Mouse (Mus musculus) natural killer cell, adult 2 months (primary cell): Measurements from ENCODE around the gene Leng8.
A peak's percentile ranks its signal among the peaks of the same experiment; 100 is the strongest.
"Not testable (repeated sequence)": the region's sequence is repeated elsewhere in the genome, so short reads cannot be mapped to it uniquely, and the experiment has no call there.

Experiments
- DNase-seq, 2 experiments: peaks; one replicate each; pipeline ENCODE4 v3.0.0; 2022; ENCODE audit warnings: low spot score in 2 of 2

The Leng8 gene

DNA sequence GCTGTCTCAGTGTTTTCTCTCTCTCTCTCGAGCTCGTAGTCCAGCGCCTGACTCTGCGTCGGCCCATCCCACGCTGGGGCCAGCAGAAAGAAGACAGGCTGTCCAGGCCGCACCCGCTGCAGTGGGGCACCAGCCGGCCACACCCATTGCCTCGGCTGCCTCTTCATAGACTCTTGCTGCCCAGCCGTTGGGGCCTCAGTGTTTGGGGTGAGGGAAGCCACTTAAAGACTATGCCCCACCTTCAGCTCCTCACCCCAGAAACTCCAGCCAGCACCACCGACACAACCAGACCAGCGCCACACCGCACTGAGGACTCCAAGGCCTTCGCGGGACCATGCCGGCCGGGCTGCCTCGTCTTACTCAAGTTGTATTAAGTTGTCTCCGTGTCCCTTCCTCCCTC is 10.5 kb downstream of the Leng8 start:
- no peak for DNase-seq

GRCm38 (mm10) chr7:4147836-4148235 is 11.0 kb downstream of the Leng8 start:
- no peak for DNase-seq

DNA sequence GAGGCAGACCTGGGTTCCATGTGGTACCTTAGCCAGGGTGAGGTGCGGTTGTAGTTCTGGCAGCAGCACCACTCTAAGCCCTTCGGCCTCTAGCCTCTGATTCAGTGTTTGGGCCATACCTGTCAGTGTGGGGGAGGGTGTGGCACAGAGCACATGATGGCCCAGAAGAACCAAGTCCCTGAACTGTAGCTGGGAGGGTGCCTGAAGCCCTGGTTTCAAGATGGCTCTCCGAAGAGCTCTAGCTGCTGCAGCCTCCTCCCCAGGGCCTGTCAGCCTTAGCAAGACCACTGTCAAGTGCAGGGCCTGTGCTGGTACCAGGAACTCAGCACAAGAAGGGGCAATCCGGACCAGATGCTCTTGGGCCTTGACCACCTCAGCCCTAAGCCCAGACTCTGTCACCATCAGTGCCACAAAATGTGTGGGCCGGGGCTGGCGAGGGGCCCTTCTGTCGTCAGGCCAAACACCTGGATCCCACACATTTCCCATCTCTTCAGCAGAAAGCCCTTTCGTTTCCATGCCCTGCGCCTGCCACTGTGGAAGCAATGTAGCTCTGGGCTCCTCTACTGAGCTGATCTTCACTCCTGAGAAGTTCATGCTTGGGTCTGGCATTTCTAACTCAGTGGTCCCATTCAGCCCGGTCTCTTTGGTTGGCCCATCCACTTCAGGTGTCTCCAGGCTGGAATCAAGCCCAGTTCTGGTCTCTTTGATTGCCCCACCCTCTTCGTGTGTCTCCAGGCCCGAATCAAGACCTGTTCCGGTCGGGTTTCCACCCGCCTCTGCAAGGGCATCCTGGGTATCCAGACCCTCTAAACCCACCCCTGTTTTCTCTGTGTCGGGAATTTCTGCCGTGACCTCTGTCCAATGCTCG is 11.7 kb downstream of the Leng8 start:
- no peak for DNase-seq

DNA sequence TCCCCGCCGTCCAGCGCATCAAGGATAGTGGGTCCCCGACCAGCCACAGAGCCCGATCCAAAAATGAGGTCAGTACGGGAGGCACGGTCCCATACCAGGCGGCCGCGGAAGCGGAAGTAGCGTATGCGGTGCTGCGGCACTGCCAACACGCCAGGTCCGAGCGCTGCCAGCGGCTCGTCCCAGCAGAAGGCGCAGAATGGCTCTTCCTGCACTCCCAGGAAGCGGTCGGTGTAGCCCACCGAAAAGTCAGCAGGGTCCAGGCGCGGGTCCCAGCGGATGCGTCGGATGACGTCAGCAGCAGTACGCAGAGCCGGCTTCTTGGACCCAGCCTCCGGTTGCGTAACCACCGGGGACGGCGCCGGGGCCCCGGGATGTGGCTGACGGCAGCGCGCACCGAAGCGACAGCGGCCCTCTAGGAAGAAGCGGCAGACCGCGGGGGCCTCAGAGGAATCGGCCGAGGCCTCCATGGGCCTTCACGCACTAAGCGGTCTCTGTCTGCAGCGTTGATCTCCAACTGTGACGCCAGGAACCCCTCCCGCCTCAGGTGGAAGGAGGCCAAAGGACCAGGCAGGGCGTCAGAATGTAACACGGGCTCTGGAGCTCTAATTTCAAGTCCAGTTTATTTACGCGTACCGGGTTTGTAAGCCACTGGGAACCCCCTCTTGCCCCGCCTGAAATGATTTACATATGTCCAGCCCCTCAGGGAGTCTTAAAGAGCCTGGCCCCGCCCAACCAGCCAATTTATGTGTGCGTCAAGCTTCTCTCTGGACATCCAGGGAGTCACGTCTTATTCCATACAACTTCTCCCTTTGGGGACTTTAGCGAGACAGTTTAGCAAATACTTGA is 12.6 kb downstream of the Leng8 start:
- DNase-seq: peak; percentile 76 to 78

DNA sequence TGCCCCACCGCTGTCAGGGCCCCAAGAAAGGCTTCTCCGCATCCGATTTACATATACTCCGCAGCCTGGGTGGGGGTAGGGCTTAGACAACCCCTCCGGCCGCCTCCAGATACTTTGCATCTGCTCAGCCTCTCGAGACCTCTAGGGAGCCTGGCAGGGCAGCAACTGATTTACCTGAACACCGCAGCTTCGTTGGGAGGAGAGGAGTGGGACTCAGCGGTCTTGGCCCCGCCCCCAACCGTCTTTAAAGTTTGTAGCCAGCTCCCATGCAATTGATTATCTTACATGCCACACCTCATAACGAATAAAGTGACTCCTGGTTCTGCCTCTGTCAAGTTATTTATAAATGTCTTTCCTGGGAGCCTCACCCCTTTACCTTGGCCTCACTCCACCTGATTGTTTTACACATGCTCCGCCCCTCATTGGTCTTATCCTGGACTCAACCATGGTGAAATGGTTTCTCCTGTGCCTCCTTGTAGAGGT is 13.3 kb downstream of the Leng8 start, which contains the start of gene Leng9:
Leng9 (minus strand) TSS at position 316 of the 483 bp plus-strand sequence.
- peak in 1 of 2 experiments; percentile 61 for DNase-seq

DNA sequence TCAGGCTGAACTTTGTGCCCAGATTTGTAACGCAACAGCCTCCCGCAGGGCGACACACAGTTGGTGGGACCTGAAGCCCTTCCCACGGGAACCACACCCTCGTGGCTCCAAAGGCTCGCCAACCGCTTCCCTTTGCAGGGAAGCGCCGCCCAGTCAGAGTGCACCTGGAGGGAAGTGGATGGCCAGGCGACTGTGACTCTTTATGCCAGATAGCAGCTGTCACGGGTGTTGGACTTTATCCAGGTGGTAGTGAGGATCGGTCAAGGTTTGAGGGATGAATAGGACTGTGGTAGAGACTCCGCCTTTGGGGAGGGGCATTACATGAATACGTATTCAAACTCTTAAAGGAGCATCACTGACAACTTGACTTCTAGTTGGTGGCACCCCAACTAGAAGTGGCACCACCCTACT is 14.0 kb downstream of the Leng8 start:
- no peak for DNase-seq

DNA sequence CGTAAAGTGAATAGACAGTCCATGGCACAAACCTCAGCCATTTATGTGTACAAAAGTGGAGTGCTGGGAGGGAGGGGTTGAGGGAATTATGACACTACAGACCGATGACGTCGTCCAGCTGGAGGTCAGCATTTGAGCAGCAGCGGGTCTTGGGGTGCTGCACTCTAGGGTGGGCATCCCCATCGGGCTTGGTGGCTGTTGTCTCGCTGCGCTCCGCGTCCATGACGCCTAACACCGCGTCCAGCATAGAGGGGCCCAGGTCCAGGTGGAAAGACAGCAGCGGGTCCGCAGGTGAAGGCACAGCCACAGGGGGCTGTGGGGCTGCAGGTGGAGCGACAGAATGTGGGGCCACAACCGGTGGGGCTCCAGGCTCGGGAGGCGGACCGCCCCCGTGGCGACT is 14.4 kb downstream of the Leng8 start:
- no peak for DNase-seq

GRCm38 (mm10) chr7:4154356-4154755 is 17.5 kb downstream of the Leng8 start:
- no peak for DNase-seq

DNA sequence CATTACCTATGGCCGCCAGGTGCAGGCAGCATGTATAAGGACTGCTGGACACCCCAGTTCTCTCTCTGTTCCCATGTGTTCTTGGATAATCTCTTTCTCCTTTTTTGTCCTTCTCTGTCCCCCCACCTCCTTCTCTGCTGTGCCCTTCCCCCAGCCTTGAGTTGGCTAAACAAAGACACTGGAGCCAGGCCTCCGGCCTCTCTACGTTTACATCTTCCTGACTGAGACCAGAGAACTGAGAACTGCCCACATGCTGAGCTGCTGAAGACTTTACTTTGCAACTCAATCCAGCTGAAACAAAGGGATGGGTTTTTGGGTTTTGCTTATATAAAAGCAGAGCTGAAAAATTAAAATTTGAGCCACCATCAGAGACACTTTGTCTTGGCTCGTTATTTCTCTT is 18.1 kb downstream of the Leng8 start:
- no peak for DNase-seq

DNA sequence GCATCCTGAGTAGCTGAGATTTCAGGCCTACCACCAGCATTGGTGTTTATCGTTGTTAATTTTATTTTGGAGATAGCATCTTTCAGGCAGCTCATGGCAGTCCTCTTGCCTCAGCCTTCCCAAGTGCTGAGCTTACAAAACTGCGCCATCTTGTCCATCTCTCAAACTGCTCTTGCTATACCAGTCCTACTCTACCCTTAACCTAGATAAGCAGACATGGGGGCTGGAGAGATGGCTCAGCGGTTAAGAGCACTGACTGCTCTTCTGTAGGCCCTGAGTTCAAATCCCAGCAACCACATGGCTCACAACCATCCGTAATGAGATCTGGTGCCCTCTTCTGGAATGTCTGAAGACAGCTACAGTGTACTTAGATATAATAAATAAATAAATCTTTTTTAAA is 24.8 kb downstream of the Leng8 start:
- DNase-seq: not testable (repeated sequence)

GRCm38 (mm10) chr7:4163571-4164072 is 26.8 kb downstream of the Leng8 start:
- no peak for DNase-seq

DNA sequence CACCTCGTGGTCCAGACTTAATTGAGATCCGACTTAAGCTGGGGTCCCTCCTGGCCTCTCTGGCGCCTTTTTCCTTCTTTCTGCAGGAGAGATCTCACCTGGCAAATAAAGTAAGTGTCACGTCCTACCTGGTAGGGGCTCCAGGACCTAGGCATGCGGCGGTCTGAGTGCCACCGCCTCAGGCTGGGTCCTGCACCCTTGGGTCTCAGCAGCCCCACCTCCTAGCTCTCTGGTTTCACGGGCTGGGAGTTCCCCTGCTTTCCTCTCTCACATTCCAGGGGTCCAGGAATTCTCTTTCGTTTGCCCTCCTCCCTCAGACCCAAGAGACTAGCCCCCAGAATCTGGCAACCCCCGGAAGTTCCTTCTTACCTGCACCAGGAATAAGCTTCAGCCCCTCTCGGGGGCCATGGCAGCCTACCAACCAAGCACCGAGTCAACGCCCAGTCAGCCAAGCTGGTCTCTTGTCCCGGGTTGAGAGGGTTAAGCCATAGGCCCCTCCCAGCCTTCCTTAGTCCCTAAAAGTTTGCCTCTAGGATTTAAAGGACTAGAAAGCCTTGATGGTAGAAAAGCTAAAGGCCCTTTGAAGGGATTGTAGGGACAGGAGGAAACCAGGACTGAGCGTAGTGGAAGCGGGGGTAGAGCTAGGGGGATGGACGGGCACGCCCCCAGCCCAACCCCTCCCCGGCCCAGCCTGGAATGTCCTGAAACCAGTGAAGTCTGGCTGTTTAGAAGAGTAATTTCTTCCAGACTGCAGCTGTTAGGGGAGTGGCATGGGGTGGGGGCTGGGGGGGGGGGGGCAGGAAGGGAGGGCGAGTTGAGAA is 27.5 kb downstream of the Leng8 start, which contains the start of gene Cdc42ep5:
Cdc42ep5 (minus strand) TSS at position 771 of the 821 bp plus-strand sequence.
- no peak for DNase-seq

- no peak for DNase-seq
Observed at GRCm38 (mm10) chr7:4165286-4165685, 28.4 kb downstream of the Leng8 start.

GRCm38 (mm10) chr7:4167098-4167497 is 30.3 kb downstream of the Leng8 start:
- DNase-seq: no peak

DNA sequence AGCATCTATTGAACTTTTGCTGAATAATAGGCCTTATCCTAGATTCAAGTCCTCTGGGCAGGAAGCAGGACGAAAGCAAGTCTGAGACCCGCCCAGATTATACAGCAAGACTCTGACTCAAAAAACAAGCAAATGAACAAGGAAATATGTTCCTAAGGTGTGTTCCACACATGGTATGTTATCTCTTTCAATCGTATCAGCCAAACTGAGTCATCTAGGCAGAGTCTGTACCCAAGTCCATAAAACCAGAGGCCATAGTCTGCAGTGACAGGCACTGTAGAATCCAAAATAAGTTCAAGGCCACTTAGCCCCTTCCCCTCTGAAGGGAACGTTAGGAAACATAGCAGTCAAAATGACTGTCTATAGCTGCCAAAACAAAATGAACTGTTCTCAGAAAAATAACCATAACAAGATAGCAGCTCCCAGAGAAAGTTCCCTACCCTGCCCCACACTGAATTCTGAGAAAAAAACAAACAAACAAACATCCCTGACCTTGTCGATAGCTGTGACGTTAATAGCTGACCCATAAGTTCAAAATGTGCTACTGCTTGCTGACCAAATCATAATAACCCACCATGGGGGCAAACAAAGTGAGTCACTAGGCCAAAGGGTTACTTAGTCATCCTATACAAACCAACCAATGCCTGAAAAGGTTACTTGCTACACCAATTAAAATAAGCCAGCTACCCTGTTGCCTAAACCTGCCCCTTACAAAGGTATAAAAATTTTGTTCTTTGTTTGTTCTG is 33.5 kb downstream of the Leng8 start:
- DNase-seq: no peak

DNA sequence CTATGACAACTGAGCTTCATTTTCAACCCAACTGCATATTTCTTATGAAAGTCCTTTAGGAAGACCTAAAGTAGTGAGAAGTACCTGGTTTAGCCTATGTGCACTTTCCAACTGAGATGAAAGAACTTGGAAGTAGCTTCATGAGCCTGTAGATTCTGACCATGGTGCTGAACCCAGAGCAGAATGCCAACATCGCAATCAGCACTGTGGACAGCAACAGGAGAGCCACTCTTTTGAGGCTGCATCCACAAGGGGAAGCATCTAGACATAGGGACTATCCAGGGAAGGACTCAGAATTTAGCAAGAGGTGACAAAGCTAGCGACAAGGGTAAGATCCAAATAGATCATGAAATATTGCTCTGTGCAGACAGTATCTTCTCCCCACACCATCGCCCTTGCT is 41.6 kb downstream of the Leng8 start:
- DNase-seq: no peak
